Mouse (Mus musculus): ENCODE data around the gene Chkb.

The Chkb gene

GRCm38 (mm10) chr15:89396883-89397282 is 32.8 kb downstream of the Chkb start:
- DNase-seq: no peak

- peak; percentile 50 to 60 for DNase-seq
Observed at GRCm38 (mm10) chr15:89390081-89390480, 39.6 kb downstream of the Chkb start.

- no peak for DNase-seq
Observed at GRCm38 (mm10) chr15:89387127-89387526, 42.6 kb downstream of the Chkb start.

GRCm38 (mm10) chr15:89384617-89385016 is 45.1 kb downstream of the Chkb start, which contains the start of gene Klhdc7b:
Klhdc7b (plus strand) TSS chr15:89384917.
- DNase-seq: no peak

GRCm38 (mm10) chr15:89379429-89379828 is 50.3 kb downstream of the Chkb start:
- peak; percentile 60 to 69 for DNase-seq

GRCm38 (mm10) chr15:89378831-89379401 is 50.8 kb downstream of the Chkb start, which contains the start of gene Odf3b:
Odf3b (minus strand) TSS chr15:89379282.
- peak; percentile 84 to 88 for DNase-seq

GRCm38 (mm10) chr15:89377938-89378828 is 51.5 kb downstream of the Chkb start:
- DNase-seq: peak in 1 of 2 experiments; percentile 50

- DNase-seq: peak in 1 of 2 experiments; percentile 11
Observed at GRCm38 (mm10) chr15:89377362-89377761, 52.3 kb downstream of the Chkb start.

- DNase-seq: peak in 1 of 2 experiments; percentile 8
Observed at GRCm38 (mm10) chr15:89376957-89377356, 52.8 kb downstream of the Chkb start, which contains the start of gene Tymp. Tymp (minus strand) TSS chr15:89377039.
